Mouse (Mus musculus) lung, embryonic 16.5 days (tissue): ENCODE measurements at regions not wholly inside any gene's neighbourhood (a gene's known extent, or its start where the extent isn't known, plus 50 kb on each side); places are given as distances from the start of the nearest gene placed in this dataset.
"Not testable (repeated sequence)": the region's sequence is repeated elsewhere in the genome, so short reads cannot be mapped to it uniquely, and the experiment has no call there.

Experiments used
- ATAC-seq: fragments of 200-750 bp; cut with Nextera tagmentation; 2 replicates; pipeline ENCODE4 v1.8.0; 2017; ENCODE audit warnings: low read depth, mild to moderate bottlenecking, moderate library complexity
- H3K27ac ChIP-seq: fragments of 300-500 bp; sonication (generic); 2 replicates; pipeline ENCODE4 v1.5.1; 2014; ENCODE audit warnings: mild to moderate bottlenecking, control low read depth, low read length
- H3K27me3 ChIP-seq: fragments of 300-500 bp; sonication (generic); 2 replicates; pipeline ENCODE4 v1.6.1; 2014; ENCODE audit warnings: low read depth, low read length, mixed read lengths; ENCODE audit not compliant: control insufficient read depth, insufficient read depth
- H3K36me3 ChIP-seq: fragments of 300-500 bp; sonication (generic); 2 replicates; pipeline ENCODE4 v1.6.1; 2014; ENCODE audit warnings: low read length; ENCODE audit not compliant: control insufficient read depth, insufficient read depth
- H3K4me1 ChIP-seq: fragments of 300-500 bp; sonication (generic); replicated peaks from 2 replicates; pipeline ENCODE4 v1.6.1; 2014; ENCODE audit warnings: low read length, mixed read lengths; ENCODE audit not compliant: control insufficient read depth, insufficient read depth
- H3K4me2 ChIP-seq: fragments of 300-500 bp; sonication (generic); 2 replicates; pipeline ENCODE4 v1.6.1; 2014; ENCODE audit warnings: low read depth, low read length, control low read depth
- H3K4me3 ChIP-seq: fragments of 300-500 bp; sonication (generic); 2 replicates; pipeline ENCODE4 v1.5.1; 2014; ENCODE audit warnings: mild to moderate bottlenecking, low read length, control low read depth
- H3K9ac ChIP-seq: fragments of 300-500 bp; sonication (generic); 2 replicates; pipeline ENCODE4 v1.6.1; 2014; ENCODE audit warnings: low read length, control low read depth
- H3K9me3 ChIP-seq: fragments of 300-500 bp; sonication (generic); 2 replicates; pipeline ENCODE4 v1.6.1; 2016; ENCODE audit warnings: low read length; ENCODE audit not compliant: control insufficient read depth
- WGBS: fragments of 180-500 bp; shearing (Covaris S2); extraction: QIAGEN DNeasy Blood & Tissue Kit; methylation state at CpG from one replicate; pipeline ENCODE4 v1.1.7; 2014; 5-methylcytosine and 5-hydroxymethylcytosine counted together

DNA sequence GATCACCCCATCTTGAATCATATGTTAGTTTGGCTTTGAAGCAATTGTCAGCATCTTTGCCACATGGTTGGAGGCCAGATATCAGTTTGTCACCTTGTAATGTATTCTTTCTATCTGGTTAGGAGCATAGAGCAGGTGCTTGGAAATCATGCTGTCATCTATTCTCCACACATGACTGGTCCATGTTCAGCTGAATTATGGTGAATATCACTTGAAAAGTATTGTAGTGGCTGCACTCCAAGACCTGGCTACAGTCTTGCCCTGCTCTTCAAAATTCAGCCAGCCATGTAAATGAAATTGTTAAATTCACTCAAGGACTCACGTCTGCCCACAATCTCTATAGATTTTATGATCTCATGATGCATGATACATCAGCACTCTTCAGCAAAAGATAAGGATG is 384.2 kb upstream of the Nova1 start:
- Histone ChIP-seq H3K36me3 (no peaks in the 10 kb centered on the region), H3K9me3 (no peaks in the 10 kb centered on the region), H3K4me2 (no peak overlapping the region), H3K9ac (no peak overlapping the region), H3K27ac (no peak overlapping the region), H3K4me3 (no peak overlapping the region), H3K4me1 (no peaks in the 10 kb centered on the region), H3K27me3 (no peaks in the 10 kb centered on the region)
- ATAC-seq, result no peak
- 59% methylated on average over 1 of the region's 1 CpGs for WGBS

DNA sequence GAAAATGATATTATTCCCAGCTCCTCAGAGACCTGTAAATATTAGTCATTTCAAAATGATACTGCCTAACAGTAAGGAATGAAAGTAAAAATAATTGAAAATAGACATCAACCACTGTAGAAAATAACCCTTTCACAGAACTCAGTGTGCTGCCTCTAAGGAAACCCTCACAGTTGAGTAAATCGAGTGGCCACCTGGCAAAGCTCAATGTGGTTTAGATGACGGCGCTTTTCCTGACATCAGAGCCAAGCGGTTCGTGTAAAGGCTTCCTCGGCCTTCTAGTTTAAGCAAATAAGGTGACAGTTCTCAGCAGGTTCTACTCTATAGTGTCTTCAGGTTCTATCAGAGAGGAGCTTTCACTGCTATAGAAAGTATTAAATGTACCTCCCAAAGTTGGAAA is 379.9 kb upstream of the Nova1 start:
- no peak overlapping the region for H3K4me2 ChIP-seq
- H3K27ac ChIP-seq, result no peak overlapping the region
- 57% methylated on average over 6 of the region's 6 CpGs for WGBS
- no peak for ATAC-seq
- no peak overlapping the region for H3K4me3 ChIP-seq
- H3K9me3 ChIP-seq, result no peaks in the 10 kb centered on the region
- H3K36me3 ChIP-seq, result no peaks in the 10 kb centered on the region
- no peak overlapping the region for H3K9ac ChIP-seq
- H3K4me1 ChIP-seq, result no peaks in the 10 kb centered on the region
- H3K27me3 ChIP-seq, result no peaks in the 10 kb centered on the region

DNA sequence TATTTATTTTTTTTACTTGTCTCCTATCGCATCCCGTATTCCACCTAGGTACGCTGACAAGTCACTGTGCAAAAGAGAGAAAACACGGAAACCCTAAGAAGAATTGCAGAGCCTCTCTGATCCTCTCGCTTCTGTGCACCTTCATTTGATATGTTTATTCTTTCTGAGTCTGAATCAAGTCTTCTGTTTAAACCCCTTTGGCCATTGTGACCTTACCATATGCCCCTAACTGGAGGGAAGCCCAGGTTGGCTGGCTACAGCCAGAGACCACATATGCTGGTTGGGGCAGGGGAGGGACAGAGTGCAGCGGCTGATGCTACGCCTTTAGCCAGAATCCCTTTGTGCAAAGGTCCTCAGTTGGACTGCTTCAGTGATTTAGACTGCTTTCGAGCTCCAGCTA is 346.0 kb upstream of the Nova1 start:
- H3K4me2 ChIP-seq, result peak overlapping the region; percentile 48
- peaks cover 4% of the 10 kb centered on the region for H3K4me1 ChIP-seq
- H3K9ac ChIP-seq, result no peak overlapping the region
- no peaks in the 10 kb centered on the region for H3K9me3 ChIP-seq
- H3K27ac ChIP-seq, result no peak overlapping the region
- no peaks in the 10 kb centered on the region for H3K27me3 ChIP-seq
- WGBS, result 51% methylated on average over 8 of the region's 8 CpGs
- no peak for ATAC-seq
- H3K36me3 ChIP-seq, result no peaks in the 10 kb centered on the region
- H3K4me3 ChIP-seq, result peak overlapping the region; percentile 18; the same call in 1 of the 2 replicates

DNA sequence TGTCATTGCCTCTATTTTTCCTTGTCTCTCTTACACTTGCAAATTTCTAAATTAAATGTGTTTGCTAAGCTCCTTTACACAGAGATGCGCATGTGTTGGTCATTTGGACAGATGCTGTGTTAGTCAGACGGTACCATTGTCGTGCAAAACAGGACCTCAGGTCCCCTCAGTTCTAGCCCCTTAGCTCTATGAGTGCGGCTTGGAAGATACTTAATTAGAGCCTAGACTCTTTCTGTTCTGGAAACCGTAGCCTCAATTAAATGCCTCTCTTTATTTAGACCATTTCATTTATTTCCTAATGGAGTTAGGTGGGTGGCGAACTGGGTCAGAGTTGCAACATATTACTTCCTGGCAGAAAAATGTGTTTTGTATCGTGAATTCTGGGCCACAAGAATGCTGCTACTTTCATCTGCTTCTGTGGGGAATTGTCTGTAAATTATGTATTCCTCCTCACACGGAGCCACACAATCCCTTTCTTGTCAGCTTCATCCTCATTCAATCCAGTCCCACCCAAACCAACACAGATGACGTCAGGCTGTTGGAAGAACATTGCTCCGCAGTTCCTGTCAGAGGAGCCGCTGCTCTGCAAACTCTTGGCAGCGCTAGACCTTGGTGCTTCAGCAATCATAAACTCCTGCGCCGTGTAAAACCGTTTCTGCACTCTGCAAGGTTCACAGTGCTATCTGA is 345.4 kb upstream of the Nova1 start:
- peak; percentile 83 for ATAC-seq
- peak overlapping the region; percentile 18 for H3K4me3 ChIP-seq

DNA sequence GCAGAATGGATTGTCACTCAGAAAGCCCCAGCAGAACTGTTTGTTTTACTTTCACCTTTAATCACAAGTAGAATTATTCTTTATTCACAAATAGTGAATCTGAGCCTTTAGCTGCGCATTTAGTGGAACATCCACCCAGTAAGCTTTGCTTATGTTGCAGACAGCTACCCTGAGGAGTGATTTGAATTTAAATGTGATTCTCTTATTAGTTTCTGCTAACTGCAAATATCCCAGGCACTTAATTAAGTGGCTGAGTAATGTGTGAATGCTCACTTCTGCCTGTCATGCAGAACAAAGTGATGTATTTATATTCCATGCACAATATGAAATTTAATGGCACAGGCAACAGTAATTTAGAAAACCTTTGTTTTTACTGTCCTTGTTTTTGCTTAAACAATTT is 344.4 kb upstream of the Nova1 start:
- Histone ChIP-seq H3K9me3 (no peaks in the 10 kb centered on the region), H3K27me3 (no peaks in the 10 kb centered on the region), H3K4me3 (no peak overlapping the region), H3K9ac (no peak overlapping the region), H3K4me1 (peaks cover 4% of the 10 kb centered on the region), H3K27ac (no peak overlapping the region), H3K36me3 (no peaks in the 10 kb centered on the region), H3K4me2 (peak overlapping the region; percentile 19; the same call in 1 of the 2 replicates)
- 30% methylated on average over 1 of the region's 1 CpGs for WGBS
- no peak for ATAC-seq

More for the DNA sequence above, 345.4 kb upstream of the Nova1 start:
- Histone ChIP-seq H3K27ac (no peak overlapping the region), H3K4me1 (peaks cover 4% of the 10 kb centered on the region), H3K4me2 (peak overlapping the region; percentile 48), H3K9ac (no peak overlapping the region), H3K9me3 (no peaks in the 10 kb centered on the region), H3K27me3 (no peaks in the 10 kb centered on the region), H3K36me3 (no peaks in the 10 kb centered on the region)
- 25% methylated on average over 15 of the region's 15 CpGs for WGBS

DNA sequence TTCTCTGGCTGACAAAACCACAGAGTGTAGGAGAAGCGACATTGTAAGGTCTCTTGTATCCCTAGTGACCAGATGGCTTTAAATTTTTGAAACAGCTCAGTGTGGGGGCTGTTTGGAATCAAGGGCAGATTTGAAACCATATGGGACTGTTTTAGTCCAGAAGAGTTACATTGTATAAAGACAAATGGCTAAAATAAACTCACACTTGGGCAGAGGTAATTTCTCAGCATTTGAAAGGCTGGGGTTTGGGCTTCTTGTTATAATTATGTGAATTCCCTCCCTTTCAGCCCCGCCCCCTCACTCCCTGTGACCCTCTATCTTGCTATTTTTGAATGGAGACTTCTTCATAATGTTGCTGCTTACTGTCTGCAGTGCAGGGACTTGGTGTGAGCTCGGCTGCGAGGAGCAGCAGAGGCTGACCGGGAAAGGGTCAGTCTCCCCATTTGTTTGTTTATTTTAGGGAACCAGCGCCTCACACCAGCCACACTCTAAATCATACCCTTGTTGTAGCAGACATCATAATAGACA is 344.0 kb upstream of the Nova1 start:
- H3K27me3 ChIP-seq, result no peaks in the 10 kb centered on the region
- no peak overlapping the region for H3K9ac ChIP-seq
- no peaks in the 10 kb centered on the region for H3K36me3 ChIP-seq
- peaks cover 4% of the 10 kb centered on the region for H3K4me1 ChIP-seq
- no peak overlapping the region for H3K27ac ChIP-seq
- no peak overlapping the region for H3K4me3 ChIP-seq
- 0 out of 2 replicates have a peak, but pooled peaks have one; percentile 34 for ATAC-seq
- H3K9me3 ChIP-seq, result no peaks in the 10 kb centered on the region
- peak overlapping the region; percentile 19; the same call in 1 of the 2 replicates for H3K4me2 ChIP-seq
- 10% methylated on average over 6 of the region's 6 CpGs for WGBS

DNA sequence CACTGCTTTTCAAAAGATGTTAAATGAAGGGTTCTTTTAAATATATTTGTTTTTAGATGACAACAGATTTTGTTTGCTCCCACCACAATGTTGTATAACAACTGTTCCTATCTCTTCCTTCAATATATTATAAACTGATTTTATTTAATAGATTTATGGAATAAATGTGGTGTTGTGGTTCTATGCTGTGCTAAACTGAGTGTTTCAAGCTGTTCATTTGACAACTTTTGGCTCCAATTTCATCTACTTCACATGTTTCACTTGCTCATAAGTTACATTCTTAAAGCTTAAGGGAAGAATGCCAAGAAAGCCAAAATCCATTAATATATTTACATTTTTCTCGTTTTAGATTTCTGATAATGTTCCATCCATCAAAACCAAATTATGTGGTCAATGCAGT is 341.9 kb upstream of the Nova1 start:
- no peak overlapping the region for H3K4me2 ChIP-seq
- no peaks in the 10 kb centered on the region for H3K9me3 ChIP-seq
- H3K9ac ChIP-seq, result no peak overlapping the region
- H3K4me1 ChIP-seq, result peaks cover 4% of the 10 kb centered on the region
- H3K27me3 ChIP-seq, result no peaks in the 10 kb centered on the region
- no peak overlapping the region for H3K4me3 ChIP-seq
- peak; percentile 68 for ATAC-seq
- H3K36me3 ChIP-seq, result no peaks in the 10 kb centered on the region
- no peak overlapping the region for H3K27ac ChIP-seq
- WGBS, result 24% methylated on average over 1 of the region's 1 CpGs

DNA sequence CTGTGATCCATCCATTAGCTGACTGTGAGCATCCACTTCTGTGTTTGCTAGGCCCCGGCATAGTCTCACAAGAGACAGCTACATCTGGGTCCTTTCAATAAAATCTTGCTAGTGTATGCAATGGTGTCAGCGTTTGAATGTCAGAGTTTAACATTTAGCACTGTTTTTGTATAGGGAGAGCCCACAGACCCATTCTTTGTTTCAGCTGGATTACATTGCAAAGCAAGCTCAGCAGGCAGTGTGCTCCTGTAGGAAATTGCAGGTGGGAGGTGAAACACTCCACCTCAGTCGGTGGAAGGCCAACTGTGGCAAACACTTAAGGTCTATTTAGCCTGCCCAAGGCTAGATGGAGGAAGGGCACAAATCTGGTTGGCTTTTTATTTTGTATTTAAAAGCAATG is 337.2 kb upstream of the Nova1 start:
- H3K36me3 ChIP-seq, H3K27me3 ChIP-seq, H3K4me2 ChIP-seq, H3K9me3 ChIP-seq, H3K4me1 ChIP-seq, ATAC-seq, H3K9ac ChIP-seq, H3K27ac ChIP-seq, H3K4me3 ChIP-seq: not testable (repeated sequence)
- WGBS, result 28% methylated on average over 2 of the region's 3 CpGs

DNA sequence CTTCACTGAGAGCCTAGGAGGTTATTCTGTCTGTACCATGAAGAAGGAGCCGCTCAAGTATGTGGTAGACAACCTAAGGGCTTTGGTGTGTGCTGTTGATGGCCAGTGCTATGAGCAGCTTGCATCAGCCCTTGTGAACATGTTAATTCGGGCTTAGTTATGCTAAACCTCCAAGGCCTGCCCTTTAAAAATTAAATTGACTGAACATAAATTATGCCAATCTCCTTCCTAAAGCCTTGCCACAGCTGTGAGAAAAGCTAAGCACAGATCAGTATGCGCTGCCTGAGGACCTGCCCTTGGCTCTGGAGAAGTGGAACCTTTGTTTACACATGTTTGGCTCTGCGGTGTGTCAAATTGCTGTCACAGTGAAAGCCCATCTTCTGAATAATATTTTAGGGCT is 321.9 kb upstream of the Nova1 start:
- Histone ChIP-seq H3K9me3 (no peaks in the 10 kb centered on the region), H3K4me3 (no peak overlapping the region), H3K36me3 (no peaks in the 10 kb centered on the region), H3K27ac (no peak overlapping the region), H3K4me1 (no peaks in the 10 kb centered on the region), H3K4me2 (no peak overlapping the region), H3K9ac (no peak overlapping the region), H3K27me3 (no peaks in the 10 kb centered on the region)
- no peak for ATAC-seq
- 63% methylated on average over 4 of the region's 4 CpGs for WGBS
